Mouse (Mus musculus) layer of hippocampus, postnatal 10 days (tissue): ENCODE results near the gene Ssr1. TPM values are rescaled to one million over a fixed set of nuclear protein-coding genes. Genes with fewer than 3 reads are reported as not detected.
A peak's percentile ranks its signal among the peaks of the same experiment; 100 is the strongest.

Experiments used
- DNase-seq, 2 experiments: peaks; one replicate each; pipeline ENCODE4 v3.0.0; 2021; ENCODE audit warnings: low spot score in 2 of 2
- long read RNA-seq: library from polyadenylated mRNA; stranded (forward); transcript quantifications from one replicate; pipeline ENCODE4 v2.0.0, GENCODE M21; 2023
- total RNA-seq, 2 experiments: library from RNA; stranded (reverse); gene quantifications; 2 replicates each; pipeline ENCODE4 v1.2.3; 2021

Ssr1 gene
- 10 to 100 TPM; 81.6 to 91.7 TPM for total RNA-seq
- long read RNA-seq, full-length matches to known transcripts: 93 of 109 reads
- long read RNA-seq, partial matches to known transcripts: 0 of 109 reads
- long read RNA-seq, other reads (novel, unspliced or antisense): 16 of 109 reads

- peak; percentile 94 to 98 for DNase-seq
These were observed at the start of gene Ssr1 for GRCm38 (mm10) chr13:37993704-37994404. Gene Ssr1, minus strand, starts transcription at chr13:37994217.

DNA sequence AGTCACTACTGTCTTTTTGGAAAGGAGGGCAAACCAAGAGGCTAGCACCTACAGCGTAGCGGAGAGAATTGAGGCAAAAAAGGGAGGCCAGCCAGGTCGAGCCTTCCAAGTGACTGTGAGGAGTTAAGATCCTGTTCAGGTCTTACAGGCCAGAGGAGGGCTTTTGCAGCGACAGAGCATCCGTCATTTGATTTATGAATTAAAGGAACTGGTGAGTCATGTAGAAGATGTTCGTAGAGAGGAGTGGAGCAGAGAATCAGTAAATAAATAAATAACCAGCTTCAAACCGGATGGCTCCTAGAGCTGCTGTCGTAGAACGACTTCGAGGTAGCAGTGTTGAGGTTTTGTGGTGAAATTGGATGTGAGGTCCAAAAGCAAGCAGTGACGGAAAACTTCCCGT, 43.8 kb upstream of the Ssr1 start:
- DNase-seq: peak; percentile 5 to 16

GRCm38 (mm10) chr13:38037044-38037687, 43.1 kb upstream of the Ssr1 start, which contains the start of gene Cage1:
Gene Cage1, minus strand, starts transcription at chr13:38037069.
- peak; percentile 94 to 96 for DNase-seq

- peak; percentile 5 to 17 for DNase-seq
These were observed 42.5 kb upstream of the Ssr1 start, which contains the start of gene Riok1 for GRCm38 (mm10) chr13:38036343-38037043. Gene Riok1, plus strand, starts transcription at chr13:38036995.

- DNase-seq: no peak
These were observed 34.4 kb upstream of the Ssr1 start for GRCm38 (mm10) chr13:38028407-38028806.

GRCm38 (mm10) chr13:38027618-38028248, 33.7 kb upstream of the Ssr1 start:
- no peak for DNase-seq

GRCm38 (mm10) chr13:38025874-38026273, 31.9 kb upstream of the Ssr1 start:
- no peak for DNase-seq

DNA sequence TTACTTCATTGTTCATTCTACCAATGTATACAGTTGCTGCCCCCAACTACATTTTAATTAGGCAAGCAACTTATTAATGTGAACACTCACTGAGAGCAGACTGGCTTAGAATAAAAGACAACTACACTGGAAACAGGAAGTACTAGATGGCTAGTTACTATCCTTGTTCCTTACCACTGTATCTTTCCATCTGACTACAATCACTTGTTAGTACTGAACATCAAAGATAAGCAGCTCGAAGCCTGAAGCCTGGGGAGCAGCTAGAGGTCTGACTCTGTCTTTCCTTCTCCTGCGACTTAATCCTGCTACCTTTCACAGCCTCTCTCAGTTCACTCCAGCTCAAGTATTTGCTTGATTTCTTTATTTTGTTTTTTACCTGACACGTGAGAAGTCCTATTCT, 24.8 kb upstream of the Ssr1 start:
- no peak for DNase-seq

- DNase-seq: no peak
These were observed 21.6 kb upstream of the Ssr1 start for GRCm38 (mm10) chr13:38015591-38015990.

DNA sequence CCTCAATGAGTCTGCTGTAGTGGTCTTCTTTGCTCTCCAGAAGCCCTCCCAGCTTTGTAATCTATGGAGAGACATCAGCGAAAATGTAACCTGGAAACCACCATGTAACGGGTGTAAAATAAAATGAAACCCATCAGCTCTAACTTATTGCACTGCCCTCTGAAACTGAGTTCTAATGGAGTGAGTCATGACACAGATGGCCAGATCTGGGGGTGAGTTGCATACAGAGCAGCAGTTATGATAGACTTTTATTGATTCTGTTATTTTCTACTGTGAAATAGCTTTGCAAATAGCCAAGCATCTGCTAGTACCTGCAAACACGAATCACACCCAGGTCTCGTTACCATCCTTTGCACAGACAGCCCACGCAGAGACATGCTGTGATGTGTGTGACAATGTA, 18.4 kb upstream of the Ssr1 start:
- DNase-seq: no peak

GRCm38 (mm10) chr13:38010444-38010910, 16.5 kb upstream of the Ssr1 start:
- DNase-seq: no peak

GRCm38 (mm10) chr13:38009721-38010408, 15.8 kb upstream of the Ssr1 start:
- DNase-seq: peak; percentile 8 to 17

DNA sequence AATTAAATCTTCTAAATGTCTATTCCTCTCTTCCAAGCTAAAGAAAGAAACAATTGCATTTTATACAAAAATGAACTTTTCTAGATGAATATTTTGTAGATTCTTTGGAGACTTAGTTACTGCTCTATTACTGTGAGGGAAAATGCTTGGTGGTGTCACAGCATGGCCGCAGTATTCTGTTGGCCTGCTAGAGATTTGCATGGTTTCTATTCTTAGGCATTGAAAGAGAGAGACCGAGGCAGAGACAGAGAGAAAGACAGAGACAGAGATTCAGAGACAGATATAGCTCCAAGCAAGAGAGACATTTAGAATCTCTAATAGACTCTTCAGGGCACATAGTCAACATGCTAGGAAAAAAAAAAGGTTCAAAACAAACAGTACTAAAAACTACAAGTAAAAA, 14.0 kb upstream of the Ssr1 start:
- no peak for DNase-seq

- no peak for DNase-seq
These were observed 8.4 kb upstream of the Ssr1 start for GRCm38 (mm10) chr13:38002461-38002860.

- DNase-seq: no peak
These were observed 5.7 kb upstream of the Ssr1 start for GRCm38 (mm10) chr13:37999713-38000112.

DNA sequence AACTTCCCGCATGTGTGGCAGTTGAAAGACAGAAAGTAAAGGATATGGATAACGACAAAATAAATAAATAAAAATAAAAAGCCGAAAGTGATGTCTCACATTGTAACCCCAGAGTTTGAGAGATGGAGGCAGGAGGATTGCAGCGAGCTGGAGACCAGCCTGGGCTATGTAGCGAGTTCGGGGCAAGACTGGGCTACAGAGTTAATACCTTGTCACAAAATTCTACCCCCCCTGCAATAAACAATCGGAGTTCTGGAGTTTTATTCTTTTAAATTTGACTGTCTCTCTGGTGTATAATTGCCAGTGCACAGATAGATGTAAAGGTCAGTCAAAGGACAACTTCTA, 360 bp upstream of the Ssr1 start:
- DNase-seq: no peak

- DNase-seq: no peak
These were observed 677 bp downstream of the Ssr1 start for GRCm38 (mm10) chr13:37993376-37993703.

GRCm38 (mm10) chr13:37992638-37993371, 1.2 kb downstream of the Ssr1 start:
- no peak for DNase-seq

DNA sequence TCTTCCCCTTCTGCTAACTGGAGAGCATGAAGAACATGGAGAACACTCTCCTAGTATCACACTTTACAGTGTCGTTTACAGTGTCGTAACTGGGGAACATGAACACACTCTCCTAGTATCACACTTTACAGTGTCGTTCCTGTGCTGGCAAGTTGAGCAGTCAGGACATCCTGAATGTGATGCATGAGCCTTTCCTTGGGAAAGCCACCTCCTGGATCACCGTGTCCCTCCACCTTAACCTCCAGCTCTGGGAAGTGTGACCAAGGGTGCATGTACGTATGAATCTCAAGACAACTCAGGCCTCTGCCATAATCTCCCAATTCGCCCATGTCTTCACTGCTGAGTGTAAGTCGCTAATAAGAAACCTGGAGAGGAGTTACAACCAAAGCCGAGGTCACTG, 4.3 kb downstream of the Ssr1 start:
- DNase-seq: no peak

GRCm38 (mm10) chr13:37986166-37986565, 7.9 kb downstream of the Ssr1 start:
- DNase-seq: no peak
